Mouse (Mus musculus) urinary bladder, postnatal 25 days (tissue): ENCODE measurements at regions not wholly inside any gene's neighbourhood (a gene's known extent, or its start where the extent isn't known, plus 50 kb on each side); places are given as distances from the start of the nearest gene placed in this dataset.

ENCODE experiments used
- DNase-seq: peaks from one replicate; pipeline ENCODE4 v3.0.0; 2022; ENCODE audit warnings: low spot score

- no peak for DNase-seq
Measured at GRCm38 (mm10) chr10:125892122-125892521, 73.8 kb upstream of the Lrig3 start.

GRCm38 (mm10) chr10:125895744-125896482 lies 70.1 kb upstream of the Lrig3 start:
- DNase-seq, result no peak

- no peak for DNase-seq
Measured at GRCm38 (mm10) chr10:125896646-125897045, 69.3 kb upstream of the Lrig3 start.

GRCm38 (mm10) chr10:125899504-125899903 lies 66.5 kb upstream of the Lrig3 start:
- DNase-seq, result no peak

GRCm38 (mm10) chr10:125900562-125900961 lies 65.4 kb upstream of the Lrig3 start:
- no peak for DNase-seq

- no peak for DNase-seq
Measured at GRCm38 (mm10) chr10:125902668-125903067, 63.3 kb upstream of the Lrig3 start.

GRCm38 (mm10) chr10:125912207-125912606 lies 53.8 kb upstream of the Lrig3 start:
- no peak for DNase-seq
